Mouse (Mus musculus): ENCODE measurements around the gene Nhsl1.

Nhsl1 gene

DNA sequence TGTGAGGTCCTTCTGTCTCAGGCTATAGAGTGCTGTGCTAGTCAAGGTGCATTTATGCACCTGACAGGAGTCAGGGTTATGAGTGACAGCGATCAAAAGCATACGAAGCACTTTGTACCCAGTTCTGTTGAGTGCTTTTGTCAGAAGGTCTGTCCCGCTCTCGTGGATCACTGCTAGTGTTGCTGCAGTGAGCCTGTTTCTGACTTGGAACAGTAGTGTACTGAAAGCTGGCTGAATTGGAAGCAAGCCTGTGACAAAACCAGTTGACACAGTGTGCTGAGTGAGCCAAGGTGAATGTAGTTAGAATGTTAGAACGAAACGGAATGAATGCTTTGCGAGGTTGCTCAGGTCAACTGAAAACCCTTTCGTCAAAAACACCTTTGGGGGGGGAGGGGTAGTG, 82.2 kb downstream of the Nhsl1 start:
- no peak for DNase-seq (ENCODE audit: low read depth)

DNA sequence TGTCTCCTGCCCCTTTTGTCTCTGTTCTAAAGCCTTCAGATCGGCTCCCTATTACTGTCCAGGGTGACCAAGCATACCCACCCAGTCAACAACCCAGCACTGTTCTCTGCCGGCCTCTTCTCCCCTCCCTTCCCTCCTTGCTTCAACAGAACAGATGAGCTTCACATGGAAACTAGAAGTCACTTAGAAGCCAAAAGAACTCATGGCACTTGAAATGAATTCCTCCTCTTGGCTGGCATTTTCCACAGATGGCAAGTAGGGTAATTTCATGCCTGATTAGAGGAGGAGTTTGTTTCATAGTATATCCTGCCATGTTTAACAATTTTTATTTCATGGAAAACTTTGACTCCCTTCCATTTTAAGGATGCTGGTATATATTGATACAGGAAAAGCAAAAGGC, 85.2 kb downstream of the Nhsl1 start:
- DNase-seq (ENCODE audit: low read depth) = no peak

DNA sequence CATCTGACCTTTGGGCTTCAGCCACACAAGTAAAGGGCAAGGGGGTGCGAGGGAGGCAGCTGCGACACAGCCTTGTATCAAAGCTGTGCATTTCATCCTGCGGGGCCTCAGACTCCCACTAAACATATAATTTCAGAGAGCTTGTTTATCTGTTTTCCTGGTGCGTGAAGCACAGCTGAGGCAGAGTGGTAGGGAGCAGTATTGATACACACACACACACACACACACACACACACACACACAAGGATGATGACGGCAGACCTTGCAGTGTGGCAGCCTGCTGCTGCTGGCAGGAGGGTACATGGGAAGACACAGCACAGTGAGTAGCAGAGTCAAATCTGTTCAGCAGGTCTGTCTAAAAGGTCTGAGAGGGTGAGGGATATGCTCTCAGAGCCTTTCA, 85.9 kb downstream of the Nhsl1 start:
- no peak for DNase-seq (ENCODE audit: low read depth)

DNA sequence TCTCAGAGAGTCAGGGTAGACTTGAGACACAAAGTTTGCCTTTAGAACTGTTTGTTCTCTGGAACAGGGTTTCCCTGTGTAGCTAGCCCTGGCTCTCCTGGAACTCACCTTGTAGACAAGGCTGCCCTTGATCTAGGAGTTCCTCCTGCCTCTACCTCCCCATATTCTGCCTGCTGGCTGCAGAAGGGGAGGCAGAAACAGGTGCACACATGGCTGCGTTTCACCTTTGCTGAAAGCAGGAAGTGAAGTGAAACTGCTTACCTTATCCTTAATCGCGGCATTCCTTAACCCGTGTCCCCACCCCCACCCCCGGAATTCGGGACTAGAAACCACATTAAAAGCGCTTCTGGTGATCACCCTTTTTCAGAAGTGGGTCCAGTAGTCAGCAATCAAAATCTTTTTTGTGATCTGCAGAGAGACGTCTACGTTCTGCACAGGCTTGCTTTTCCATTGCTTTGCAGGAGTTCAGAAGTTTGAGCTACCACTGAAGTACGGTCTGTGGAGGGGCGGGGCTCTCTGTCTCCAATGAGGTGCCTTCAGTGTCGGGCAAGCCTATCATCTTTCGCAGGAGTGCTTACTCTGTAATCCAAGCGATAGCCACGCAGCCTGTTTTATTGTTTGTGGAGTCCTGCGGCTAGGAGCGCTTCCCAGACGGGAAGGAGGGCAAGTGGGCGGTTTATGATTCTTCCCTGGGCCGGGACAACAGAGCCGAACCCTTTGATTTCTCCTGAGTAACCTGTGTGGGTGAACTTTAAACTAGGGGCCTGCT, 88.5 kb downstream of the Nhsl1 start:
- peak; percentile 58 for DNase-seq (ENCODE audit: low read depth)

DNA sequence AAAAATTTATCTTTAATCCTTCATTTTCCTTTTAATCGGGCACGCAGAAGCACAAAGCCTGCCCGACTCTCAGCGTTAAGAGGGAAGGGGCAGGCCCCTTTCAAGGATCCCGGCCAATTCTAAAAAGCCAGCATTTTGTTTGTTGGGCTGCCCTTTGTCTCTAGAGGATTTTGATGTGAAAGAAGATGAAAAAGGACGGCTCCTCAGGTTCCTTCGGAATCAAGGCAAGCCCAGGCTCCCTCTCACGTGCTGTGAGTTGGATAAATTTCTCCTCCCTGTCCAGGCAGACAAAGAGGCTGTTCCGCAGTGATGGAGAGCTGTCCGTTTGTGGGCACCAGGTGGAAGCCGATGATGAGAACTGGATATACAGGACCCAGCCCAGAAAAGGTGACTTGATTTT, 89.3 kb downstream of the Nhsl1 start:
- no peak for DNase-seq (ENCODE audit: low read depth)

DNA sequence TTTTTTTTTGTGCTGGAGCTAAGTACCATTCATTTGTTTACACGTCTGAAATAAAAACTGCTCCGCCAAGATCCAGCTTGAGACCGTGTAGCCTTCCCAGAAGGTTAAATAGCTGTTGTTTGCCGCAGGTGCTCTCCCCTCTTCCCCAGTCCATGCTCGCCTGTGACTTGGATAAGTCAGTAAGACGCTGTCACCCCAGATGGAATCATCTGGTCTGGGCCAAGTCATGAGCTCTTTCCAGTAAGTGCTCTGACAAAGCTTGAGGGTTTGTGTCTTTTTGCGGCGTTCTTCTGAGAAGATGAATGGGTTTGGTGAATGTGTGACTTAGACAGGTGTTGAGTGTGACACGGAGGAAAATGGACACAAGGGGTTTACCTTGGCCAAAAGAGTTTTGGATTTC, 89.8 kb downstream of the Nhsl1 start:
- DNase-seq (ENCODE audit: low read depth) = no peak

DNA sequence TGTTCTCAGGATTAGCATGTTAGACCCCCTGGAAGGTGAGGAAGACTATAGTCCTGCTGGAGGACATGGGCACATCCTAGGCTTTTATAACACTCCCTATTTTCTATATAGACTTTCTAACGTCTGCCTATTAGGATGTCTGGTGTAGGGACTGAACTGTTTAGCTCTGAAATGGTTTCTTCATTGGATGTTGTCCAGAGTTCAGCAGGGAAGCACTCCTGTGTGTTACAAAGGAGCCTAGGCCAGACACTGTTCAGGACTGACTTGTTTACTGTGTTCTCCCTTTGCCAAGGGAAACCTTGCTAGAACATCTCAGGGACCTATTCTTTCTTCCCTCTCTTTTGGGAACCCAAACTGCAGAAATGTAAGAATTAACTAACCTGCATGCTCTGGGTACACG, 90.3 kb downstream of the Nhsl1 start:
- no peak for DNase-seq (ENCODE audit: low read depth)

DNA sequence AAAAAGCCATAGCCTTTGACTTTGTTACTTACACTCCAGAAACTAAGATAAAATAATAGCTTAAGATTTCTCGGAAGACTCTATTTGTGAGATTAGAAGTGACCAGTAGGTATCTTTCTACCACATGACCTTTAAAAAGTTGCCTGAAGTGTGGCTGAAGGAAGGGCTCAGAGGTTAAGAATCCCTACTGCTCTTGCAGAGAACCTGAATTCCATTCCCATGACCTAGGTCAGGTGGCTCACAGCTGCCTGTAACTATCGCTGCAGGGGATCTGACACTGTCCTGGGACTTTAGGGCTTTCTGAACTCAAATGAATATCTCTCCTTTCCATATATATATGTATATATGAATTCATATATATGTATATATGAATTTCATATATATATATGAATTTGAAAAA, 92.5 kb downstream of the Nhsl1 start:
- no peak for DNase-seq (ENCODE audit: low read depth)

DNA sequence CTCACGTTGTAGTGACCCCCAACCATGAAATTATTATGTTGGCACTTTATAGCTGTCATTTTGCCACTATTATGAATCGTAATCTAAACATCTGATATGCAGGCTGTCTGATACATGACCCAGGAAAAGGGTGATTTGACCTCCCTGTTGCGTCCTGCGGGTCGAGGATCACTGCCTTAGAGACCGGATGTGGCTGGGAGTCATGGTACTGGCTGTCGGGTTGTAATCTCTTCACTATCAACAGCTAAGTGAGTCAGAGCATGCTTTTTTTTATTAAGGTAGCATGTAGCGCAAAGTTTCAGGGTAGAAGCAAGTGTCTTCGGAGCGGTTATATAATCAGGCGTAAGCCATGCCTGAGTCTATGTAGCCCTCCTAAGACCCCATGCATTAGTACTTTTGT, 97.2 kb downstream of the Nhsl1 start:
- no peak for DNase-seq (ENCODE audit: low read depth)

DNA sequence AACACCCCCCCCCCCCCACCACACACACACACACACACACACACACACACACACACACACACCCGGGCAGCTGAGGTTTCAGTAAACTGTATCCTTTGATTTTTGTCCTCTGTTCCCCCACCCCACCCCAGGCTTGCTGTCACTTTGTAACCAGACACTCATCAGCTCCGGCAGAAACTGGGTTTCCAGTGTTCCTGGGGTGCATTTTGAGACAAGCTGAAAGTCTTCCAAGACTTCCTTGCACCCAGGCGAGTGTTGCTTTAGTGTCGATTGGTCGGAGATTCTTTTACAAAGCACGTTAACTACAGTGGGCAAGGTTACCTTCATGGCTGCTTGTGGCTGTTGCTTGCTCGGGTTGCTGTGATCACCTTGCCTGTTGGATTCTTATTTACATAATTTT, 99.4 kb downstream of the Nhsl1 start:
- no peak for DNase-seq (ENCODE audit: low read depth)

DNA sequence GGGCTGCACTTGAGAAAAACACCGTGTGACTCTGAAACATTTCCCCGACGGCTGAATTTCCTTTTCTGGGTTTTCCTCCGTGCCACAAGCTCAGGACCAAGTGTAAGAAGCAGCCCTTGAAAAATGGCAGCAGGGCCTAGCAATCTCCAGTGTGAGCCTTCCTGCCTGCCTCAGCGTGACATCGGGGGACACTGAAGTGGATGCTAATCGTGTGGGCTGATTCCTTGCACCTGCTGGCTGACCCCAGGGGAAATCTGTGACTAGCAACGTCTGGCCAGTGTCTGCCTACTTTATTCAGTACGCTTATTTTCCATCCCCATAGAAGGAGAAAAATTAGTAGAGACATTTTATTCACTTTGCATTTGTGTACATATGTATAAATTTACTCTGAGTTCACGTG, 100.7 kb downstream of the Nhsl1 start:
- no peak for DNase-seq (ENCODE audit: low read depth)

DNA sequence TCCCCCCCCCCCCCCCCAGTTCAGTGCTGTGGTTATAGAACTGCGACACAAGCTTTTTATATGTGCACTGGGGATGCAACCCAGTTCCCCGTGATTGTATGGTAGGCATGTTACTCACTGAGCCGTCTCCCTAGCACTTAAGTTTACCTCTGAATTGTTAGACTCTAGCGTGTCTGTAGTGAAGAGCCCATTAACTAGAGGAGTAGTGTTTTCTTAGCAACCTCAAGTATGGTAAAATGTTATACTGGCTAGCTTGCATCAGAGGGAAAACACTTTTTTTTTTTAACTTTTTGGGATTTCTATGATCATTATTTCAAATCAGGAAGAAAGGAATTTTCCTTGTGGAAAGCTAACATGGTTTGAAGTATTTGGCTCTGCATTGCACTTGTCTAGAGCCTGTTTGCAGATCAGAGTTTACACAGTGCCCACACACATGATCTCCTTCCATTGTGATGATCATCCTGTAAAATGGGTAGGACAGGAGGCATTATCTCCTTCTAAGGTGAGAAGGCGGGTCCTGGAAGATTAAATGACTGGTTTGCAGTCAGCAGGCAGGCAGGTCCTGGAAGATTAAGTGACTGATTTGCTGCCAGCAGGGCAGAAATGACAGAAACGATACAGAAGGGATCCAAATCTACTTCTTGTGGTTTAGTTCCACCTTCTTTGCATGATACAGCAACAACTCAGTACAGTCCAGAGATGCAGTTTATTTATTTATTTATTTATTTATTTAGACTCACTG, 101.6 kb downstream of the Nhsl1 start:
- no peak for DNase-seq (ENCODE audit: low read depth)

DNA sequence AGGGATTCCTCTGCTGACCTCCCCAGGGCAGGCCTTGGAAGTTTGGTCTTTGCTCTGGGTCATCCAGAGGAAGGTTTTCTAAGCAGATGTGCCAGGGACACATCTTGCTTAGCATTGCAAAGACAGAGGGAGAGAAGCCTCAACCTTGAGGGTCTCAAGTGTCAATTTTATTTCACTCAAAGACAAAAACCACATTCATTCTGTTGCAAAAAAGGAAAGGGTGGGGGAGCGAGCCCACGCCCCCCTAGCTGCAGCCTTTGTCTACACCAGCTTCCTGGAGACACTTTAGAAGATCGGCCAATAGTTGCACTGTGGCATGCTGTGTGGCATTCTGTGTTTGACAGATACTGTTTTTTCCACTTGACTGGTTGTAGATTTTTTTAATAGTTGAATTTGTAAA, 104.2 kb downstream of the Nhsl1 start:
- no peak for DNase-seq (ENCODE audit: low read depth)

DNA sequence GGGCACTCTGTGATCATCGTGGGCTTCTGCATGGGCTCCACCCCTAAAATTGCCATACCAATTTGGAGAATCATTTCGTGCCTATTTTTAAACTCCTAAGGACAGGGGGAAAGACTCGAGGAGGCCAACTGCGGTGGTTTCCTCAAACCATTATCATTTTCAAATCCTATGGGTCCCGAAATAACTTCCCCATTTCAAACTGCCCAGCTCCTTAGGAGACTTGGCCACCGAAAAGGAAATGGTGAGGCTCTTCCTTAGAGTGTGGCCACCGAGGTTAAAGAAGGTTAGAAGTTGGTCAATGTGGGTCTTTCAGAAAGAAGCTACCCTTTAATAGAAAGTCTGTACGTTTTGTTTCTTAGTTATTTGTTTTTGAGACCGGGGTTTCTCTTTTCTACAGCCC, 104.8 kb downstream of the Nhsl1 start:
- no peak for DNase-seq (ENCODE audit: low read depth)

DNA sequence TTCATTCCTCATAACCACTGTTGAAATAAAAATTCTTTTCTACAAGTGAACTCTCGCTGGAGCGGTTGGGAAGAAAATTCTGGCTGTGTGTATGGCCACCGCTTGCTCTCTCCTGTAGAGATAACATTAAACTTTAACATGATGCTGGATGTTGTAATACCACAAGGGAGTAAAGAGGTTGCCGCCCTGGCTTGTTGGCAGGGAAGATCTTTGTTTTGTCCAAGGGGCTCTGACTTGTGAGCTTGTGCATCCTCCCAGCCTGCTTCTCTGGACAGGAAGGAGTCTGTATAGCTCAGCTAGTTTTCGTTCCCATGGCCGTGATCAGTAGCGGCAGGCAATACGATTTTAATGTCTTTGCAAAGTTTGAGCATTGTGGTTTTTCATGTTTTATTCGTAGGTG, 109.1 kb downstream of the Nhsl1 start:
- DNase-seq (ENCODE audit: low read depth) = no peak

DNA sequence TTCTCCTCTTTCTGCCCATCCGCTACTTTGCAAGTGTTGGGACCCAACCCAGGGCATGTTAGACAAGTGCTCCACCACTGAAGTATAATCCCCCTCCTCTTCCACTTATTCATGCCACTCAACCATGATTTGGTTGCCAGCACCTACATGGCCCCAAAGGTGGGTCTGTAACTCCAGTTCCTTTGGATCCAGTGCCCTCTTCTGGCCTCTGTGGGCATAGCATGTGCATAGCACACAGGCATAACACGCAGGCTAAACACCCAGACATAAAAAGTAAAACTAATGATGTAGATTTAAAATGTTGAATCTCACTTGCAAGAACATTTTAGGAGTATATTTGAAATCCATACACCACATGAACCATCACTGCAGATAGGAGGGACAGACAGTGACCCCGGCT, 110.7 kb downstream of the Nhsl1 start:
- no peak for DNase-seq (ENCODE audit: low read depth)

DNA sequence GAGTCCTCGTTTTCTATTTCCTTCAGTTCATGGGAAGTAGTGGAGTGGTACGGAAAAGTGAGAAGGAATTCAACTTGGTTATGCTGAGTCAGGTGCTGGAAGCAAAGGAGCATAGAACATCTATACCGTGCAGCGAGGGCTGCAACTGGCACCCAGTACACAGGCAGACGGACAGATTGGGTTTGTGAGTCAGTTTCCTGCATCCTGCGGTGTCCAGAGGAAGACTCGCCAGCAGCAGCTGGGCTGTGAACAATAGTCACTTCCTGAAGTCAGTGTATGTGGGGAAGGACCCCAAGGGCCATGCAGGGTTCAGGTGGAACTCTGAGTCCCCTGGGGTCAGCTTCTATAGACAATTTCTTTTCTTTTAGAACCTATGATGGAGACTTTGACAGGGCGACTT, 111.4 kb downstream of the Nhsl1 start:
- no peak for DNase-seq (ENCODE audit: low read depth)

DNA sequence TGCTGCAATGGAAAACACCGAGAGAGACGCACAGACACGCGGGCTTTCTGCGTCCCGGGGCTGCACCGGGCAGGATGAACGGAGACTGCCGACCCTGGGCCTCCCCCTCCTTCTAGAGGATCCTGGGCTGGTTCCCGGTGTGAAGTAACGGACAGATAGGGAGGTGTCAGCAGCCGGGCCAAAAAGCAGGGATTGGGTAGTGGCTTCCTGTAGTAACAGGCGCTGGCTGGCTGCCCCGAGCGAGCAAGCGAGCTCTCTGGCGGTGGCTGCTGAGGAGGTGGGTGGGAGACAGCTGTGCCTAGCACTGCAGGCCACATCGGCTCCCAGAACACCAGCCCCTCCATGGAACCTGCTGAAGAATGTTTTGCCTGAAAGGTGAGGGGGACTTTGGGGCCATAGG, 112.2 kb downstream of the Nhsl1 start:
- DNase-seq (ENCODE audit: low read depth) = peak; percentile 26

DNA sequence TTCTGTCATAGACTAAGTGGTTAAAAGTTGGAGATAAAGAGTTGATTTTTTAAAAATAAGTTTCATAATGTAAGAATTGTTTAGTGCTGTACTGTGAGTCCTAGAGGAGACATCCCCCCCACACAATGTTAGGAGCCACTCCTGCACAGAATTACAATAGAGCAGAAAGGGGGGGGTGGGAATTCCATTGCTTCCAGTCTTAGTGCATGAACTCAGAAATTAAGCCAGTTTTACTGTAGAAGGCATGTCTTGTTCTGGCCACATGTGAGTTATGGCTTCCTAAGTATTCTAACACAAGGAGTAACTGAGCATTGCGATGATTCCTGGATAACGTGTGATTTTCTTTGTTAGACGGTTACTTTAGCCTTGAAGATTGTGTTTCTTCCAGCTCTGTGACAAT, 112.8 kb downstream of the Nhsl1 start:
- DNase-seq (ENCODE audit: low read depth) = no peak

DNA sequence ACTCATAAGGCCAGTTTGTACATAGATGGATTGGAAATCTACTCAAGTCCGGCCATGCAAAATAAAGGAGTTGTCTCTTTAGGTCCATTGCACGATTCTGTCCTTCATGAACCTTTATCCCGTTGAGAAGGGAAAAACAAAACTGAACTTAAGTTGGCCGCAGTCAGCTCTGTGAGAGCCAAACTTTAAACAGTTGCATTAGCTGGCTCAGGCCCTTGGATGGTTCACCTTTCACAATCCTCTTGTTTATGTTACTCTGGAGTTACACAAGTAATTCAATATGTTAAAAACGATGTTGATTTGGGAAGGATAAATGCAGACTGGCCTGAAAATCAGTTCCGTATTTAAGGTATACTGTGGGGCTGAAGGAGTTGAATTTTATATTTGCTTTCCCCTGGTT, 116.7 kb downstream of the Nhsl1 start:
- DNase-seq (ENCODE audit: low read depth) = peak; percentile 43

DNA sequence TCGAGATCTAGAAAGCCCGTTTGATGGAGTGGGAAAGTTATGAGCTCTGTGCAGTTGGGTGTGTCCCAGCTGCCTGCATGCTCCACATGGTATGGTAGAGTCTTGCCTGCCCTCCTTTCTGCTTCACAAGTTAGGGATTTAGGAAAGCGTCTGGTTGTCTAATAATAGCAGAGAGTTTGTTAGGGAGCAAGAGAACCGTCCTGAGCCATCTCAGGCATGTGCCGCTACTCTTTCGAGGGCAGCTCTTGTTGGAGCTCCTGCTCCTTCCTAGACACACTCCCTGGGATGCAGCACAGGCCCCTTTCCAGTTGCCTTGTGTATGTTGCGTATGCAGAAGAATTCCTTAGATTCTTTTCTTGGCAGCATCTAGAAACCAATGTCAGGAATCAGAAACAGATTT, 117.2 kb downstream of the Nhsl1 start:
- DNase-seq (ENCODE audit: low read depth) = peak; percentile 50

DNA sequence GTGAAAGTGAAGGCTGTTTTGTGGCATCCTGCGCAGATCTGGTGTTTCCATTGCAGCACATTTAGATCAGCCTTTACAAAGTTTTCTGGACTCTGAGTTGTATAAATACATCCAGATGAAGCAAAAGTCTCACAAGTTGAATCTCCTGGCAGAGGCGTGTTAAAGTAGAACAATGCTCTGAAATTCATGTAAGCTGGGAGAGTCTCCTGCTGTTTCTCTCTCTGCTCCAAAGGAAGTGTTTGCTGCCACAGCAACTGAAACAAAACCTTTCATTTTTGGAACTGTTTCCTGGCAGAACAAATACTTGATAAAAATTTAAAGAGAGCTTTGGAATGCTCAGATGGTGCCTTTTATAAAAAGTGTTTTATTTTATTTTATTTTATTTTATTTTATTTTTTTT, 118.8 kb downstream of the Nhsl1 start:
- no peak for DNase-seq (ENCODE audit: low read depth)

DNA sequence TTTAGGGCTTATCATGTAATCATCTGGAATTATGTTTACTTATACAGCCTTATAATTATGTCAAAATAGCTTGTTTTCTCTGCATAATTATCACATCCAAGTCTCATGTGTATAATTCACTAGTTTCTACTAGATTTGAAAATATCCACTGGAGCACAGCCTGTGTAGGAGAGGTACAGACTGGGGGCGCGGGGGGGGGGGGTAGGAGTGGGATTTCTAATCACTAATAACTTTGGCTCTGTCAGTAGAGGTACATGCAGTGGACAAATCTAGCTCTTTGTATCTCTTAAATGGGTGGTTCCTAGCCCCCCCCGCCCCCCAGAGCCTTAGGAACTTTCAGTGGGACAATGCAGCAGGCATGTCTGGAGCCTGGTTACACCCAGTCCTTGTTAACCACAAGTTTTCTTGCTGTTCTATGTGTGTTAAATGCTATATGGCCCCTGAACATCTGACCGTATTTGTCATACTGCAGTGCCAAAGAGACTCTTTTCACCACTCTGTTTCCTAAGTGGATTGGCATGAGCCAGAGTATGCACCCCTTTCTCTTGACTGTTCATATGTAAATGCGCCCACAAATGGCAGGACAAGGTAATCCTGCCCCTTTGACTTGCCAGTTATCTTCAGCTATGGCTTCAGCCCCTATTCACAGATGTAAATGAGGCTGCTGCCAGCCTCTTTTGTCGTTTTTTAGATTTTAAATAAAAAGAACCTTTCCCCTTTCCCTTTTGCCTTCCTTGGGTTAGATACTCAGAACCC, 127.0 kb downstream of the Nhsl1 start:
- no peak for DNase-seq (ENCODE audit: low read depth)

Data from fibroblast of lung, adult 2 months (primary cell).